9 mouse cellular contexts compared by ENCODE assay signal in the genomic region with DNA sequence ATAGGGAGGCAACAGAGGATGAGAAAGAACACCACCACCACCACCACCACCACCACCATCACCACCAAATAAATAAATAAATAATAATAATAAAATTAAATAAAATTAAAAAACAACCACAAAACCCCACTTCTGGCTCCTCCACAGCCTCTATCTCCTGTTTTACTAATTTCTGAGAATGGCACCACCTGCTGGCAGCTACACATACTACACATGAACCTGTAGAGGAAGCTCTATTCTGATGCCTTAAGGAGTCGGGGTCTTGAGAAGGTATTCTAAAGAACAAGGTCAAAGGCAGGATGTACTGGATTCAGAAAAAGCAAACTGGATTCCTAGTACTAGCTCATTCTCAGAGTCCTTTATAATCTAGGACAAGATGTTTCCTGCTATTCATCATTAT.
A peak's percentile ranks its signal among the peaks of the same experiment; 100 is the strongest.
DNase-seq lines count a peak whose midpoint lies in the region; ATAC-seq and TF ChIP-seq lines count a peak whose summit lies in the region.
"Had no signal": no experiment of that assay in that cellular context is flagged by ENCODE, and none has a peak within 500 bp of the region (broad histone marks: within the 10 kb centered on the region; RNA-seq: fewer than 3 reads in every experiment).

No protein-coding gene starts in this region.

- no peak overlapping the region for H3K27ac ChIP-seq in heart, adult 2 months
- no peak overlapping the region for H3K27ac ChIP-seq in heart, embryonic 11.5 days (ENCODE audit: low read depth, low read length)
- H3K27ac ChIP-seq: limb, embryonic 13.5 days had no signal

- H3K4me1 ChIP-seq in heart, adult 2 months (ENCODE audit: control insufficient read depth, insufficient read depth, low read length), result no peaks in the 10 kb centered on the region
- no peaks in the 10 kb centered on the region for H3K4me1 ChIP-seq in heart, embryonic 11.5 days (ENCODE audit: control insufficient read depth, insufficient read depth, low read length)

- peak in 1 of 2 experiments; percentile 33 for DNase-seq in heart, adult 2 months
- peak; percentile 62 for DNase-seq in testis, postnatal 10 days (ENCODE audit: low spot score)
- no peak for DNase-seq in testis, postnatal 14 days (ENCODE audit: low spot score)
- DNase-seq in cerebellum, postnatal 10 days, result peak; percentile 74 to 77
- peak; percentile 60 for DNase-seq in induced T-regulatory cell, adult 2 months (ENCODE audit: low read depth)
- DNase-seq in lung, postnatal 36 days, result peak; percentile 71

- TF ChIP-seq POLR2A in heart, adult 2 months (IDR thresholded peaks at IDR 0.05; ENCODE audit: insufficient read depth, low read depth, low read length), result no peak

- H3K4me3 ChIP-seq in heart, adult 2 months, result no peak overlapping the region
- no peak overlapping the region for H3K4me3 ChIP-seq in heart, embryonic 11.5 days (ENCODE audit: low read depth, low read length)
- H3K4me3 ChIP-seq: limb, embryonic 13.5 days had no signal

- ATAC-seq in heart, embryonic 11.5 days (replicated peaks; ENCODE audit: insufficient number of reproducible peaks, low FRiP score, low TSS enrichment), result no peak
- no peak for ATAC-seq in inflammation-experienced regulatory T-cells, adult 6 months

- intact Hi-C loops in heart, adult 2 months (cut with DNase I), result no loop called here

- H3K9me3 ChIP-seq in heart, embryonic 11.5 days (replicated peaks; ENCODE audit: control insufficient read depth, low read length), result no peaks in the 10 kb centered on the region
- H3K9me3 ChIP-seq: limb, embryonic 13.5 days had no signal

- no peaks in the 10 kb centered on the region for H3K27me3 ChIP-seq in heart, adult 2 months (ENCODE audit: control insufficient read depth, insufficient read depth, low read length)
- no peaks in the 10 kb centered on the region for H3K27me3 ChIP-seq in heart, embryonic 11.5 days (ENCODE audit: control insufficient read depth, insufficient read depth, low read length)

- TF ChIP-seq CTCF in heart, adult 2 months (IDR thresholded peaks at IDR 0.05), result peak; percentile 67

- WGBS in heart, adult 2 months, result 58% methylated on average over 1 of the region's 1 CpGs
- WGBS in heart, embryonic 11.5 days (ENCODE audit: insufficient replicate concordance), result 73% methylated on average over 1 of the region's 1 CpGs

- H3K9ac ChIP-seq in heart, adult 2 months (ENCODE audit: low read depth, low read length), result no peak overlapping the region
- H3K9ac ChIP-seq in heart, embryonic 11.5 days (ENCODE audit: low read depth, low read length), result no peak overlapping the region
- H3K9ac ChIP-seq: limb, embryonic 13.5 days had no signal

- no peaks in the 10 kb centered on the region for H3K36me3 ChIP-seq in heart, adult 2 months (ENCODE audit: control insufficient read depth, insufficient read depth, low read length)
- H3K36me3 ChIP-seq in heart, embryonic 11.5 days (ENCODE audit: control insufficient read depth, insufficient read depth, low read length), result no peaks in the 10 kb centered on the region
- H3K36me3 ChIP-seq: limb, embryonic 13.5 days had no signal

- H3K79me2 ChIP-seq in heart, adult 2 months (replicated peaks; ENCODE audit: control insufficient read depth, insufficient read depth, low read length), result no peaks in the 10 kb centered on the region

- H3K4me2 ChIP-seq in heart, embryonic 11.5 days, result no peak overlapping the region
- H3K4me2 ChIP-seq: limb, embryonic 13.5 days had no signal

- TF ChIP-seq EP300 in heart, adult 2 months (IDR thresholded peaks at IDR 0.05; ENCODE audit: insufficient read depth, low read depth, low read length), result no peak
